Mouse (Mus musculus) hindbrain, embryonic 11.5 days (tissue): Measurements from ENCODE around the gene Cfap20. TPM values are rescaled to one million over a fixed set of nuclear protein-coding genes. Genes with fewer than 3 reads are reported as not detected.

Experiments
- ATAC-seq: fragments of 200-750 bp; cut with Nextera tagmentation; 2 replicates; pipeline ENCODE4 v1.8.0; 2017; ENCODE audit warnings: mild to moderate bottlenecking, moderate TSS enrichment, moderate library complexity; ENCODE audit not compliant: low FRiP score
- DNase-seq: peaks from one replicate; pipeline ENCODE4 v3.0.0-alpha.2; 2015; ENCODE audit warnings: low spot score
- H3K27ac ChIP-seq: fragments of 300-500 bp; sonication (generic); 2 replicates; pipeline ENCODE4 v1.5.1; 2014; ENCODE audit warnings: mild to moderate bottlenecking, low read depth, low read length
- H3K27me3 ChIP-seq: fragments of 300-500 bp; sonication (generic); 2 replicates; pipeline ENCODE4 v1.6.1; 2014; ENCODE audit warnings: mild to moderate bottlenecking, low read length, moderate library complexity, mixed read lengths; ENCODE audit not compliant: control insufficient read depth, insufficient read depth
- H3K36me3 ChIP-seq: fragments of 300-500 bp; sonication (generic); 2 replicates; pipeline ENCODE4 v1.6.1; 2014; ENCODE audit warnings: mild to moderate bottlenecking, low read length, moderate library complexity, mixed read lengths; ENCODE audit not compliant: control insufficient read depth, insufficient read depth
- H3K4me1 ChIP-seq: fragments of 300-500 bp; sonication (generic); replicated peaks from 2 replicates; pipeline ENCODE4 v1.6.1; 2014; ENCODE audit warnings: low read length, mixed read lengths; ENCODE audit not compliant: control insufficient read depth, insufficient read depth
- H3K4me2 ChIP-seq: fragments of 300-500 bp; sonication (generic); replicated peaks from 2 replicates; pipeline ENCODE4 v1.6.1; 2014; ENCODE audit warnings: mild to moderate bottlenecking, low read depth, low read length
- H3K4me3 ChIP-seq: fragments of 300-500 bp; sonication (generic); 2 replicates; pipeline ENCODE4 v1.5.1; 2014; ENCODE audit warnings: low read depth, low read length
- H3K9ac ChIP-seq: fragments of 300-500 bp; sonication (generic); 2 replicates; pipeline ENCODE4 v1.6.1; 2014; ENCODE audit warnings: low read depth, low read length
- H3K9me3 ChIP-seq: fragments of 300-500 bp; sonication (generic); 2 replicates; pipeline ENCODE4 v1.6.1; 2016; ENCODE audit warnings: low read length; ENCODE audit not compliant: control insufficient read depth
- WGBS: fragments of 180-500 bp; shearing (Covaris S2); extraction: QIAGEN DNeasy Blood & Tissue Kit; methylation state at CpG from one replicate; pipeline ENCODE4 v1.1.7; 2014; 5-methylcytosine and 5-hydroxymethylcytosine counted together
- polyA plus RNA-seq: library from polyadenylated mRNA; unstranded; fragments of >200 nt; fragmentation: Nextera tagmentation; extraction: Ambion mirVana; gene quantifications from 2 replicates; pipeline ENCODE4 v1.2.1, GENCODE M21; 2014

The Cfap20 gene
- polyA plus RNA-seq, 1 experiment from 2014 or later: 145 TPM

DNA sequence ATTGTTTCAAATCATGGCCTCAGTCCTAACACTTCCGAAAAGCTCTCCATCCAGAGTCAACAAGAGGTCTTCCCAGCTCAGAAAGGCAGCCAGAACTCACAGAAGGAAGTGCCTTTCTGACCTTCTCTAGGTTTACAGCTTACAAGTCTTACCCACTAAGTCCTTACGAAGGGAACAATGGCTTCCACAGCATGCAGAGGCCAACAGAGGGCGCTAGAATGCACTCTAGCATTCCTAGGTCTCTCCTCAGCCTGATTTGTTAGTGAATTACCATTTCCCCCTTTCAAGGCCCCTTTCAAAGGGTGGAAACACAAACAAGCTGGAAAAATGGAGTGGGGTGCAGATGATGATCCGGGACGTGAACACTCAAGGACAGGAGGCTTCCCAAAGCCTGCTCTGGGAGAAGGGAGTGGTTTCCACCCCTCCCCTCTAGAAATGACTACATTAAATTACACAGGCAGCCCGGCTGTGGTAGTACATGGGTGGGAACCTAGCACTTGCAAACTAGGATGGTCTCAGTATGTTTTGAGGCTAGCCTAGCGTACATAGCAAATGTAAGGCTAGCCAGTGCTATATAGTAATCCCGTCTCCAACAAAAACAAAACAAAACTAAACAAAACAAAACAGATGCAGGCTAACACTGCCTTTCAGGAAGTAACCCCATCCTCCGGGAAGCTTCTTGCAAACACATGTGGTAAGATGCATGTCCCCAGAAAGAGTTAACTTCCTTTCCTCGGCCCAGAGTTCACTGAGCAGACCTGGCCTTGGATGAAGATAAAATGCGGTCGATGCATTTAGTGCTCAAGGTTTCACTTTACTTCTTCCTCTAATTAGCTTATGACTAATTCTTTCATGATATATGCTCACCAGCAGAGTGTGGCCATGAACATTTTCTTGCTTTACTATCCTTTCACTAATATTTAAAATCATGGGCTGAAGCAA lies 6.8 kb downstream of the Cfap20 start:
- 49% methylated on average over 12 of the region's 12 CpGs for WGBS
- Histone ChIP-seq H3K4me2 (no peak overlapping the region), H3K9me3 (no peaks in the 10 kb centered on the region), H3K4me1 (peaks cover 7% of the 10 kb centered on the region; the same call in 1 of the 2 replicates), H3K36me3 (no peaks in the 10 kb centered on the region), H3K27ac (no peak overlapping the region), H3K27me3 (no peaks in the 10 kb centered on the region), H3K4me3 (no peak overlapping the region), H3K9ac (no peak overlapping the region)
- ATAC-seq (peak; percentile 54; the same call in 1 of the 2 replicates), DNase-seq (peak; percentile 88)

DNA sequence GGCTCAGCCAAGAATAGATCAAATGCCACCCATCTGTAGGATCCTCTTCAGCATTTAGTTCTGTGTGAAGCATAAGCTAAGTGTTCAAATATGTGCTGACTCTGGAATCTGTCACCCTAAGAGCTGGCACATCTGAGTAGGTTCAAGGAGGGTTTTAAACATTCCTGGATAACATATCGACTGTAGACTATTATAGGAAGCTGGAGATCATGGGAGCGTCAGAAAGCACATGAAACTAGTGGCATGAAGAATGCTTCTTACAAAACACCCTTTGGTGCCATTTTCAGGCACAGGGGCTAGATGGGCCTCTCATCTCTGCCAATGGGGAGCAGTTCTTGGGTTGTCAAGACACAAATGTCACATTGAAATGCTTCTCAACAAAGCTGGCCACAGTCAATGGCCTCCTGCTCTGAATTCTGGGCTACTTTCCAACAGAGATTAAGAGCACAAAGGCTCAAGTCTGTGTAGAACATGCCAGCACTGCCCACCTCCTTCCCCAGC lies 7.8 kb downstream of the Cfap20 start:
- no peak overlapping the region for H3K9ac ChIP-seq
- H3K27ac ChIP-seq: no peak overlapping the region
- no peak overlapping the region for H3K4me2 ChIP-seq
- WGBS: 94% methylated on average over 2 of the region's 2 CpGs
- H3K9me3 ChIP-seq: no peaks in the 10 kb centered on the region
- ATAC-seq (no peak), DNase-seq (no peak)
- no peak overlapping the region for H3K4me3 ChIP-seq
- no peaks in the 10 kb centered on the region for H3K36me3 ChIP-seq
- H3K27me3 ChIP-seq: no peaks in the 10 kb centered on the region
- H3K4me1 ChIP-seq: peaks cover 7% of the 10 kb centered on the region; the same call in 1 of the 2 replicates

DNA sequence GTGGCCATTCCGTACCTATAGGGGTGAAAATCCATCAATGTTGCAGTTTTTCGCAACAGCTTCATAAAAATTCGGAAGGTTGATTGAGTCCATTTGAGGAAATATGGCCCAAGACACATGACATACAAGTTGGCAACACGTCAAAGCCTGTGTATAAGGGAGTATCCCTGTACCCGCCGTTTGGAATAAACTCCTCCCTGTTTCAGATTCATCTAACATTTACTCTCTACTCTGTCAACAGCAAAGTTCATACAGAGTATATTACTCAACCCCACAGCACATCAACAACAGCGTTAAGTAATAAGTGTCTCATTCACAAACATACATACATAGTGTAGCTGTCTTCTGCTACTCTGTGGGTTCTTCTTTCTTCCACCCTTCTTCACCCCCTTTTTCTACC lies 10.0 kb downstream of the Cfap20 start:
- ATAC-seq: no peak
- WGBS: 95% methylated on average over 7 of the region's 7 CpGs
- H3K27ac ChIP-seq: no peak overlapping the region

DNA sequence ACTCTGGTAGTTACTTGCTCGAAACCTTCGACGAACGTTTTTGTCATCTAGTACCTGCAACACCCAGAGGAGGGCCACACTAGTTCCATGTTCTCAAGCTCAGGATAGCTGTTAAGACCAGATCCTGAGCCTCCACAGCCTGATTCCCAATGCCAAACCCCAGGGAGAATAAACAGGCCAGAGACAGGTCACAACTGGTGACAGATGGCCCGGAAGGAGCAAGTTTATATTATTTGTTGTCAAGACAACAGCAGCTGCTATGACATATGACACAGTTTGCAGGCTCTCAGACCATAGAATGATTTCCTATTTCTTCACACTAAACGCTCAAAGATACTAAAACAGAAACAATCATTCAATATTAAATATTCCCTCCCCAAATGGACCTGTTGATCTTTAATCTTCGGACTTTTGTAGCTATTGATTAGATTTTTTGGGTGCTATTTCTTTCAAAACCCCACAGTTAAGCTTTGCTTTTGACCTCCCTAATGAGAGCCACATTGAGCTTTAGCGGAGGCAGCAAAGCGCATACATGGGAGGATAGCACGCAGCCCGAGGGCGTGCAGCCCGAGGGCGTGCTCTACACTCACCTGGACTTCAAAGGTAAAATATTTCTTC lies 12.4 kb downstream of the Cfap20 start:
- WGBS: 94% methylated on average over 14 of the region's 14 CpGs
- Histone ChIP-seq H3K4me1 (no peaks in the 10 kb centered on the region), H3K4me3 (no peak overlapping the region), H3K36me3 (0 out of 2 replicates have a peak, but pooled peaks cover 3% of the 10 kb centered on the region), H3K27ac (no peak overlapping the region), H3K27me3 (no peaks in the 10 kb centered on the region), H3K9me3 (no peaks in the 10 kb centered on the region), H3K9ac (no peak overlapping the region), H3K4me2 (no peak overlapping the region)
- ATAC-seq: no peak
- no peak for DNase-seq

More for the DNA sequence above, 10.0 kb downstream of the Cfap20 start:
- H3K4me3 ChIP-seq: no peak overlapping the region
- H3K36me3 ChIP-seq: 0 out of 2 replicates have a peak, but pooled peaks cover 3% of the 10 kb centered on the region
- H3K27me3 ChIP-seq: no peaks in the 10 kb centered on the region
- H3K9me3 ChIP-seq: no peaks in the 10 kb centered on the region
- H3K9ac ChIP-seq: no peak overlapping the region
- peaks cover 6% of the 10 kb centered on the region; the same call in 1 of the 2 replicates for H3K4me1 ChIP-seq
- H3K4me2 ChIP-seq: no peak overlapping the region
- no peak for DNase-seq

DNA sequence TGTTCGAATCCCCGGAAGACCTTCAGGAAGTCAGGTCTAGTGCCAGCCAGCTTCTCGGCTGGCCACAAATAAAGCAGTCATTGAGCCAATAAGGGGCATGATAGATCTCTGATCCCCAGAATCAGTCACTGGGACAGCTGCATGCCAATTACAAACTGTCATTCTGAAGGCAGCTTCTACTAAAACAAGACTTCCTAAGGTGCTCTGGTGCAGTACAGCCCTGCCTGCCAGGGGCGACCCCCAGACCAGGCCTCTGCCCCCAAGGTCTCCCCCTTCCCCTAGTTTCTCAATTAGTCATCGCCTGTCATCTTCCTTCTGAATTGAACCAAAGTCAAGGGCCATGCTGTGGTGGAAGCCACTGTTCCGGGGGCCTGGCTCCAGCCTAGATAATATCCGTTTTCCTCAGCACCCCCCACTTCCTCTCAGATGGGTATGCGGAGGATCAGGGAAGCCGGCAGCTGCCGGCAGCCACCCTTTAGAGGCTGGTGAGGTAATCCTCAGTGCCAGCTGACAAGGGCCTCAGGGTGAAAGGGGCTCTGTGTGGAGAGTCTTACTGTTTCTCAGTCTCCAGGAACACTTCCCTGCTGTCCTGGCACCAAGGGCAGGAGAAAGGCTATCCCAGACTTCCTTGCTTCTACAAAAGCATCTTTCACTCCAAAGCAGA lies 23.2 kb downstream of the Cfap20 start:
- Histone ChIP-seq H3K9me3 (no peaks in the 10 kb centered on the region), H3K4me2 (no peak overlapping the region), H3K9ac (no peak overlapping the region), H3K36me3 (no peaks in the 10 kb centered on the region), H3K27ac (no peak overlapping the region), H3K4me3 (no peak overlapping the region), H3K4me1 (no peaks in the 10 kb centered on the region), H3K27me3 (no peaks in the 10 kb centered on the region)
- DNase-seq (no peak), ATAC-seq (no peak)
- 58% methylated on average over 10 of the region's 10 CpGs for WGBS

DNA sequence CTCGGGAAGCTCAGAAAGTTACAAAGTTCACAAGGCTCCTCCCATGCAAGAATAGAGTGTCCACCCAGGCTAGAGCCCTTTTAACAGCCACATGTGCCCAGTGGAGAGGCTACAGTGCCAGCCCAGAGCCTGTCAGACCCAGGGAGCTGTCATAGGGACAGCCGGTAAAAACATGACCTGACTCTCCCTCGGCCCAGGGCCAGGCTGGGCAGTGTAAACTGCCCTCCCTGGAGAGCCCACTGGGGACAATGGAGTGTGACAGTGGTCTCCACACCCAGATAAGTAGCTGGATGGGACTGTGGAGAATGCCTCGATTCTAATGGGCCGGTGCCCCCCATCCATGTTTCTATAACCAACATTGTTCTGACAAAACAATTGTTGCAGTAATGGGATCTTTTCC lies 25.2 kb downstream of the Cfap20 start:
- H3K9me3 ChIP-seq: no peaks in the 10 kb centered on the region
- H3K4me1 ChIP-seq: no peaks in the 10 kb centered on the region
- H3K4me2 ChIP-seq: no peak overlapping the region
- DNase-seq: no peak
- 82% methylated on average over 5 of the region's 5 CpGs for WGBS
- H3K36me3 ChIP-seq: no peaks in the 10 kb centered on the region
- no peak for ATAC-seq
- no peak overlapping the region for H3K27ac ChIP-seq
- H3K27me3 ChIP-seq: no peaks in the 10 kb centered on the region
- H3K9ac ChIP-seq: no peak overlapping the region
- H3K4me3 ChIP-seq: no peak overlapping the region

DNA sequence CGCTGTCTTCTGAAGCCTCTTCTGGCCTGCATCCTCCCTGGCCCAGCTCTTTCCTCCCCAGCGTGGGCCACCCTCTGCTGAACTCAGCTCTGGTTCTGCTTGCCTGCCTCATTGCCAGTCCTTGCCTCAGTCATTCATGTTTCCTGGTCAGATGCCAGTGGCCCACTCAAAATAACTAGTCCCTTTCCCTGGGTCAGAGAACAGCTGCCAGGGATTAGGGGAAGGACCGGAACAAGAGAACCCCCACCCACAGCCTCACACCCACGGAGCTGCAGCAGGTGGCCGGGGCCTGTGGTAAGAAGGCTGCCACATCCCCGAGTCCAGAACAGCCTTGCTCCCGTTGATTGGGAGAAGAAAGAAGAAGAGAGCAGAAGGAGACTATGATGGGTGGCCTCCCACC lies 33.6 kb downstream of the Cfap20 start:
- DNase-seq (no peak), ATAC-seq (no peak)
- WGBS: 86% methylated on average over 7 of the region's 7 CpGs
- Histone ChIP-seq H3K27ac (no peak overlapping the region), H3K4me1 (no peaks in the 10 kb centered on the region), H3K9ac (no peak overlapping the region), H3K9me3 (no peaks in the 10 kb centered on the region), H3K4me3 (no peak overlapping the region), H3K4me2 (no peak overlapping the region), H3K36me3 (no peaks in the 10 kb centered on the region), H3K27me3 (no peaks in the 10 kb centered on the region)

DNA sequence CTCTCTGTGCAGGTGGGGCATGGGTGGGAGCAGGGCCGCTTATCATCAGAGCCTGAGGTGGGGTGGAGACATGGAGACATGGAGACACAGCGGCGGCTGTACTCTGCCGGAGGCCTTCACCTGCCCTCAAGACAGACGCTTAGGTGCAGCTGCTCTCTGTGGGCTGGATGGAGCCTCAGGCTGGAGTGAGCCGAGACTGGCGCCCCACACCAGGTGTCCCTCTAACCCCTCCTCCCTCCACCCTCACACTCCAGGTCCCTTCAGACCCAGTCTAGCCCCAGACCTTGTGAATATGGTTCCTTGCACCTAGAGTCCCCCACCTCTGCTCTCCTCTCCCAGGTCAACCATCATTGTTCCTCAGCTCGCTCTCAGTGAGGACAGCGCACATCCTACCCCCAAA lies 35.5 kb downstream of the Cfap20 start:
- WGBS: 80% methylated on average over 8 of the region's 9 CpGs
- Histone ChIP-seq H3K4me3 (no peak overlapping the region), H3K9me3 (no peaks in the 10 kb centered on the region), H3K9ac (no peak overlapping the region), H3K4me2 (no peak overlapping the region), H3K36me3 (no peaks in the 10 kb centered on the region), H3K4me1 (0 out of 2 replicates have a peak, but pooled peaks cover 3% of the 10 kb centered on the region), H3K27ac (no peak overlapping the region), H3K27me3 (no peaks in the 10 kb centered on the region)
- DNase-seq: no peak
- ATAC-seq: no peak
